Comparison of ENCODE assay signal across 23 mouse cellular contexts in the genomic region with DNA sequence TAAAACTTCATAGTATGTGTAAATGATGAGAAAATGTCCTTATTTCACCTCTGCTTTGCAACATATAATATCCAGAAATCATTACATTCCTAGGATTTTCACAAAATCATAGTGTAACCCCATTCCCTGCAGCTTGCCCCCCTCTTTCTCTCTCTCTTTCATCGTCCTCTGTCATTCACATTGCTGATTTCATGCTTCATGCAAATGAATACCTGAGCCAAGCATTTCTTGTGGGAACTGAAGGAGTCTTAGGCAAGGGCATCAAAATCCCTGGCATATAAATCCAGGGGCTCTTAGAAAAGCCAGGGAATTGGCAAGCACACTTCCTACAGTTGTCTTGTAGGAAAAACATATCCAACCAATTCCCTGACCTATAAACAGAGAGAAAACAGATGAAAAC.
"Had no signal": no experiment of that assay in that cellular context is flagged by ENCODE, and none has a peak within 500 bp of the region (broad histone marks: within the 10 kb centered on the region; RNA-seq: fewer than 3 reads in every experiment).

No protein-coding gene starts in this region.

- H3K4me2 ChIP-seq: heart, embryonic 12.5 days; hindbrain, embryonic 12.5 days; hindbrain, embryonic 14.5 days; intestine, embryonic 15.5 days; limb, embryonic 12.5 days had no signal

- ATAC-seq: hindbrain, embryonic 16.5 days; inflammation-experienced regulatory T-cells, adult 6 months; intestine, embryonic 15.5 days; intestine, postnatal 0 days had no signal

- H3K9me3 ChIP-seq: heart, embryonic 10.5 days; heart, embryonic 12.5 days; hindbrain, embryonic 10.5 days; hindbrain, embryonic 12.5 days; intestine, embryonic 15.5 days; limb, embryonic 10.5 days; limb, embryonic 12.5 days had no signal

- H3K27me3 ChIP-seq: heart, embryonic 12.5 days; hindbrain, embryonic 12.5 days; intestine, embryonic 15.5 days; limb, embryonic 12.5 days had no signal

- H3K9ac ChIP-seq: heart, embryonic 12.5 days; hindbrain, embryonic 12.5 days; hindbrain, embryonic 14.5 days; intestine, embryonic 15.5 days; limb, embryonic 12.5 days had no signal

- H3K4me3 ChIP-seq: heart, embryonic 10.5 days; heart, embryonic 12.5 days; hindbrain, embryonic 10.5 days; hindbrain, embryonic 12.5 days; intestine, embryonic 15.5 days; layer of hippocampus, adult 2 months; left cerebral cortex, adult 2 months; limb, embryonic 10.5 days; limb, embryonic 12.5 days had no signal

- DNase-seq: gastrocnemius, postnatal 25 days; heart, adult 18-20 months; heart, postnatal 10 days; heart, postnatal 4 days; kidney, adult 18-20 months; kidney, adult 8-10 months; kidney, postnatal 10 days; kidney, postnatal 25 days; kidney, postnatal 4 days; liver had no signal

- H3K27ac ChIP-seq: heart, embryonic 10.5 days; hindbrain, embryonic 10.5 days; hindbrain, embryonic 12.5 days; hindbrain, embryonic 14.5 days; intestine, embryonic 15.5 days; layer of hippocampus, adult 2 months; left cerebral cortex, adult 2 months; limb, embryonic 10.5 days; limb, embryonic 12.5 days had no signal

- H3K4me1 ChIP-seq: heart, embryonic 10.5 days; heart, embryonic 12.5 days; intestine, embryonic 15.5 days; limb, embryonic 10.5 days; limb, embryonic 12.5 days had no signal

- H3K36me3 ChIP-seq: heart, embryonic 10.5 days; heart, embryonic 12.5 days; hindbrain, embryonic 10.5 days; hindbrain, embryonic 12.5 days; intestine, embryonic 15.5 days; limb, embryonic 10.5 days; limb, embryonic 12.5 days had no signal
